Mouse (Mus musculus): ENCODE results near the gene Ctsh. TPM values are rescaled to one million over a fixed set of nuclear protein-coding genes. Genes with fewer than 3 reads are reported as not detected.

The Ctsh gene
- total RNA-seq (2021): 10 to 100 TPM; 13.7 to 16.0 TPM
- long read RNA-seq, experiment 1, transcript Ctsh-201 (12 exons, 1,617 nt): major isoform, 10 of 10 reads
- long read RNA-seq, experiment 1, partial matches to known transcripts: 0 of 10 reads
- long read RNA-seq, experiment 1, other reads (novel, unspliced or antisense): 0 of 10 reads
- long read RNA-seq, experiment 2, transcript Ctsh-201 (12 exons, 1,617 nt): major isoform, 12 of 13 reads
- long read RNA-seq, experiment 2, partial matches to known transcripts: 0 of 13 reads
- long read RNA-seq, experiment 2, other reads (novel, unspliced or antisense): 1 of 13 reads

DNA sequence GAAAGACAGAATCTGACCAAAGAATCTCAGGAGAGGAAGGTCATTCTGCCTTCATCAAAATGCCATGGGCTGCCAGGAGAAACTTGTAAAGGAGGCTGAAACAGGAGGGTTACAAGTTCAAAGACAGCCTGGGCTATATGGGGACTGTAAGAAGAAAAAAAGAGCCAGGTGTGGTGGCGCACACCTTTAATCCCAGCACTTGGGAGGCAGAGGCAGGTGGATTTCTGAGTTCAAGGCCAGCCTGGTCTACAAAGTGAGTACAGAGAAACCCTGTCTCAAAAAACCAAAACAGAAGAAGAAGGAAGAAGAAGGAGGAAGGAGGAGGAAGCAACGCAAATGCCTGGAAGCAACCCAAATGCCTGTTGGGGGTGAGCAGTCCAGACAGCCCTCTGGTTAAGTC, at the start of gene Ctsh:
TSS of gene Ctsh (plus strand) at position 301 of the 400 bp plus-strand sequence.
- peak within 1 kb of the TSS; percentile 50 for H3K4me3 ChIP-seq
- no peak for DNase-seq (ENCODE audit: low spot score in 2 of 2)
- peak within 1 kb of the TSS; percentile 68 for H3K27ac ChIP-seq
- TF ChIP-seq CTCF (conservative IDR thresholded peaks at IDR 0.05): no peak

DNA sequence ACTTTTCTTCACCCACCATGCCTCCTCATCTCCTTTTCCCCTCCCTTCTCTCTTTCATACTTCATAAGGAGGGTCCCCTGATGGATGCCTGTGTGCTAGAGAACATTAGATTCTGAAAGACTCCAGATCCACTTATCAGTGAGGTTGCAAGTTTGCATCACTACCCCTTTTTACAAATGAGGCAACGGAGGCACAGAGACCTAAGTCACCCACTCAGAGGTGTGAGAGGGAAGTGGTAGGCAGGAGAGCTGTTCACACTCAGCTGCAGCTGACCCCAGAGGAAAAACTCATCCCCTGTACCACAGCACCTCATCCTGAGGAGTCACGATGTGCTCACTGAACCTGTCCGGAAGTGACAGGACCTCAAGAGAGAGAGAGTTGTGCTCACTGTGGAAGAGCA, 47.5 kb upstream of the Ctsh start:
- no peak for DNase-seq (ENCODE audit: low spot score in 2 of 2)
- TF ChIP-seq CTCF (conservative IDR thresholded peaks at IDR 0.05): no peak
- H3K4me3 ChIP-seq: no peak overlapping the region
- no peak overlapping the region for H3K27ac ChIP-seq

DNA sequence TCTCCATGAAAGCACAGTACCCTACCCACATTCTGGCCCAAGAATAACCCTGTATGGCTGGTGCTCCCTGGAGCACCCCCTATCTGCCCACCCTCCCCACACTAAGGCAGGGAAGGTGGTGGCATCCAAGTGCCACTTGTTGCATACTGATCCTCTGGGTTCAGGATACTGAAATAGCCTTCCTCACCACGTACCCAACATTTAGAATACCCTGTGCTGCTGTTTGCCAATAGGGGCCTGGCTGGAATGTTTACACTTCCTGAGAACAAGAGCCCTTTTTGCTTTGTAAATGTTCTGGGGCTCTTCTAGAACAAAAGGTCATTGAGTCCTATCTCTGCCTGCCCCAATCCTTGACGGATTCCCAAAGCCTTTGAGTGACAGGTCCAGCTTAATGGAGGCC, 46.9 kb upstream of the Ctsh start:
- Histone ChIP-seq H3K27ac (no peak overlapping the region), H3K4me3 (no peak overlapping the region)
- no peak for DNase-seq (ENCODE audit: low spot score in 2 of 2)
- no peak for TF ChIP-seq CTCF (conservative IDR thresholded peaks at IDR 0.05)

DNA sequence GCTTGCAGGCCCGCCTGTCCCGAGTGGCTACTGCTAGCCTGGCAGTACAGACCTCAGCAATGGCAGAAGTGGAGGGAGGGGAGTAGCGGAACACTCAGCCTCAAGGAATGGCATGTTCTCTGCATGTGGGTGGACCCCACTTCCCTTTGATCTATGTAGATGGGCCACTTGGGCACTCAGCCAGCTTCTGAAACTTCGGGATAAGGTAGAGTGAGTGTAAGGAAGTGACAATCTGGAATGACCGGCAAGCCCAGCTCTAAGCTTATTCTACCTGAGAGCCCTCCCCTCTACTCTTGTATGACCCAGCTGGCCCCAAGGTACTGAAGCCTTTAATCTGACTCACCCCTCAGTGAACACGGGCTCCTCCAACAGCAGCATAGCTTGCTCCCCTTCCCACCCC, 45.8 kb upstream of the Ctsh start:
- no peak for TF ChIP-seq CTCF (conservative IDR thresholded peaks at IDR 0.05)
- no peak for DNase-seq (ENCODE audit: low spot score in 2 of 2)

DNA sequence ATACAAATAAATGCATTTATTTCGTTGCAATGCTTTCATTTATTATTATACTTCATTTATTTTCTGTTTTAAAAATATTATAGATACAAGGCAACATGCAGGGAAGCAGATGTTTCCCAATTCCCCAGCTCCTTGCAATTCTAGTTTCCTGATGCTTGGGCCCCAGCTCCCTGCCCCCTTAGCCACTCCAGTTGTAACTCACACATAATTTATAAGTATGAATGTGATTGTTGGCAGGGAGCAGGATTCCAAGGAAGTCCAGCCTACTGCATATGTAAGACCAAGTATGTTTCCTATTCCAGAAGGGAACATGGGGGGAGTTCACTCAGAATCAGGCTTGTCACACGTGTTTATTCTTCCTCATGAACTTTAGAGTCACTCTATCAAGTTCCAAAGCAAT, 42.1 kb upstream of the Ctsh start:
- no peak for TF ChIP-seq CTCF (conservative IDR thresholded peaks at IDR 0.05)
- no peak overlapping the region for H3K4me3 ChIP-seq
- DNase-seq (ENCODE audit: low spot score in 2 of 2): no peak
- no peak overlapping the region for H3K27ac ChIP-seq

More for the DNA sequence above, 45.8 kb upstream of the Ctsh start:
- H3K27ac ChIP-seq: no peak overlapping the region
- H3K4me3 ChIP-seq: no peak overlapping the region

DNA sequence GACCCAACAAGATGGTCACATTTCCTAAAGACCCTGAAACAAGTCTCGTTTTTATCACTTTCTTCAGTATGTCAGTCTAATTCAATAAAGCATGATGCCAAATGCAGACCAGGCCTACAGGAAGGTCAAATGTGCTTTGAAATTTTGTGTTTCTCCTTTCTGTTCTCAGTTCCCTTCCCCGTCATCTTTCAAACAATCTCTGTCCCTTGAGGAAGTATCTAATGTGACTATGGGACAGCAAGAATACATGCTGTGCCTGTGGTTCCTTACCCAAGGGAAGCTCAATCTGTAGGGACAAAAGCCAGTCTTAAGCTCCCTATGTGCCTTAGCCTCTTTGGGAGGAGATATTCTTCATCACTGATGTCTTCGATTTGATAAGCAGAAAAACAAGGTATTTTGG, 39.3 kb upstream of the Ctsh start:
- no peak overlapping the region for H3K4me3 ChIP-seq
- no peak overlapping the region for H3K27ac ChIP-seq
- no peak for TF ChIP-seq CTCF (conservative IDR thresholded peaks at IDR 0.05)
- DNase-seq (ENCODE audit: low spot score in 2 of 2): no peak

DNA sequence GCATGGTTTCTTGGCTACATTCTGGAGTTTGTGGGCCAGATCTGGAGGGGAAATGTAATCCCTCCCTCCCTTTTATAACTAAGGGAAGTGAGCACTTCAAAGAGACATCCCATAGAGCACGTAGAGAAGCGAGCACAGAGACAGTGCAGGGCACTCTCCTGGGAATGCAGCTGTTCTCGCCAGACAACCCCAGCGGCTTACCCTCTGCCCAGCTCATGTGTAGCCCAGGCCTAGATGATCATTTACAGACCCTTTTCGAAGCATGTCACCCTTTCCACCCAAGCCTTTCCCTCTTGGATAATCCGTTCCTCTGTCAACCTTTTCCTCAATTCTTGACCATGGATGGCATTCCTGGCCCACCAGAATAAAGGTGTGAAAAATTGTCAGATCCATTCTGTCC, 37.7 kb upstream of the Ctsh start:
- no peak for TF ChIP-seq CTCF (conservative IDR thresholded peaks at IDR 0.05)
- no peak for DNase-seq (ENCODE audit: low spot score in 2 of 2)

DNA sequence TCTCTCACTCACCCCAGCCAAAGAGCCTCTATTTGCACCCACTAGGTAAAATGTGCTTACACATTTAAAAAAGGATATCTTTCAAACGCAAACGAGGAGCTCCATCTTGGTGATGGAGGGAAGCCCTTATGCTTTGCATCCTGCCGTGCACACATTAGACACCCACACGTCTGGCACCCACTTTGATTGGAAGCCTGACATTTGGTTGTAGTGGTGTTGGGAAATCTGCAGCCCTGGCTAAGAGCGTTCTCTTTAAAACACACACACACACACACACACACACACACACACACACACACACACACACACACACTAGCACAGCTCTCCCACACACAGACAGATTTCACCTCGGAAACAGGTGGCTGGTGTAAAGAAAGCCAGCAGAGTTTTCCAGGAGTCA, 33.1 kb upstream of the Ctsh start:
- peak; percentile 72 to 77 for DNase-seq (ENCODE audit: low spot score in 2 of 2)
- Histone ChIP-seq H3K4me3 (no peak overlapping the region), H3K27ac (no peak overlapping the region)
- TF ChIP-seq CTCF (conservative IDR thresholded peaks at IDR 0.05): no peak

More for the DNA sequence above, 37.7 kb upstream of the Ctsh start:
- H3K4me3 ChIP-seq: no peak overlapping the region
- no peak overlapping the region for H3K27ac ChIP-seq

DNA sequence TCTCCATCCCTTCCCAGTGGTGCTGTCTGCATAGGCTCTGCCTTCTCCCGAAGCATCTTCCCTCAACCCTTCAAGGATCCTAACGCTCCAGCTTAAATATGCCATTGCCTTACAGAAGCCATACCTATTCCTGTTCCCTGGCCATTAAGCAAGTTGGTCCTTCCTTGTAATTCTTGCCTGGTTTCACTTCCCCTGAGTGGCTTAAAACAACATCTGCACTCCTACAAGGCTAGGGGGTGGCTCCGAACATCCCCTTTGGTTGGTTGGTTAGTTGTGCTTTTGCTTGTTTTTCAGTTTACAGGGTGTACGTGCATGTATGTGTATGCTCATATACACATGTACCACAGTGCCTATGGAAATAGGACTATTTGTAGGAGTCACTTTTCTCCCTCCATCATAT, 32.5 kb upstream of the Ctsh start:
- TF ChIP-seq CTCF (conservative IDR thresholded peaks at IDR 0.05): no peak
- H3K4me3 ChIP-seq: no peak overlapping the region
- H3K27ac ChIP-seq: no peak overlapping the region
- DNase-seq (ENCODE audit: low spot score in 2 of 2): no peak

DNA sequence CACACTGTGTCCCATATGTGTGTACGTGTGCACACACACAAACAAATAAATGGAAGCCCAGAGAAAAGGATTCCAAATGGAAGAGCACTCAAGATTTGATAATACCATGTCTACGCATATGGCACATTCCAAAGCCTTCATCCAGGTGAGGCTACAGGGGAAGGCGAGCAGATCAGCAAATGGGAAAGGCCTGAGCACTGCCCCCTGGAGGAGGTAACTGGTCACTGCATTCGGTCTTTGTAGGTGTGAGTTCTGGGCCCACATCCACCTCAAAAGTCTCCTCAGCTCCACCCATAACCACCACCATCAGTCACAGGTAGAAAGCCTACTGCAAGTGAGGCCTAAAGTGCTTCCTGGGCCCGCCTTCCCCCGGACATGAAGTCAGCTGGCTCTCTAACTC, 26.2 kb upstream of the Ctsh start:
- peak; percentile 60 for TF ChIP-seq CTCF (conservative IDR thresholded peaks at IDR 0.05)
- no peak overlapping the region for H3K27ac ChIP-seq
- DNase-seq (ENCODE audit: low spot score in 2 of 2): no peak
- H3K4me3 ChIP-seq: no peak overlapping the region

DNA sequence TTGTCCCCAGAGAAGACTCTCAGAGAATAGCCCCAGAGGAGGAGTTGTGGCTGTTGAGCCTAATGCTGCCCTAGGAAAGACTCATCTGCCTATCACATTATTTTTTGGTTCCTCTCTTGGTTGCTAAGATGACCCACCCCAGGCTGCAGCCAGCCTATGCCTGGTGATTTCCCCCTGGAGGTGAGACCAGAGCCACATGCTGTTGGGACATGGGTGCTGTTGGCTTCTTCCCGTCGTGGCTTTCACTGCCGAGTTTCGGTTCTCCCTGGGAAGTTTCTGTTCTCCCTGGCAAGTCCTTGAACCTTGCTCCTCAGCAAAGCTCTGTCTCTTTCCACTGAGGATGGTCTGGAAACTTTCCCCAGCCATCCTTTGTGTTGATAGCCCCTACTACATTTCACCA, 20.0 kb upstream of the Ctsh start:
- Histone ChIP-seq H3K4me3 (no peak overlapping the region), H3K27ac (no peak overlapping the region)
- no peak for TF ChIP-seq CTCF (conservative IDR thresholded peaks at IDR 0.05)
- DNase-seq (ENCODE audit: low spot score in 2 of 2): no peak

DNA sequence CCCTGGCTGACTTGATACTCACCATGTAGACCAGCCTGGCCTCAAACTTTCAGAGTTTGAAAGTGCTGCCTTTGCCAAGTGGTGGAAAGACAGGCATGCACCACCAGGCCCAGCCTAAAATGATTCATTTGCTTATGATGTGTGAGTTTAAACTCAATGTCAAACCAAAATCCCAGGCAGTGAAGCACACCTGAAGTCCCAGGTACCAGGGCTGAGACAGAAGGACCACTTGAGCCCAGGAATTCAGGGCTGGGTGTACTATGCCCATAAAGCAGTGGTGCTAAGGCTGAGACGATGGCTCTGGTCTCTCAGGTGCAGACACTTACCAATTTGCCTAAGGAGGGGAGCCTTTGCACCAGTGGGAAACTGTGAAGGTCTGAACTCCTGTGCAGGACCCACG, 18.8 kb upstream of the Ctsh start:
- no peak for TF ChIP-seq CTCF (conservative IDR thresholded peaks at IDR 0.05)
- DNase-seq (ENCODE audit: low spot score in 2 of 2): no peak
- no peak overlapping the region for H3K27ac ChIP-seq
- no peak overlapping the region for H3K4me3 ChIP-seq

DNA sequence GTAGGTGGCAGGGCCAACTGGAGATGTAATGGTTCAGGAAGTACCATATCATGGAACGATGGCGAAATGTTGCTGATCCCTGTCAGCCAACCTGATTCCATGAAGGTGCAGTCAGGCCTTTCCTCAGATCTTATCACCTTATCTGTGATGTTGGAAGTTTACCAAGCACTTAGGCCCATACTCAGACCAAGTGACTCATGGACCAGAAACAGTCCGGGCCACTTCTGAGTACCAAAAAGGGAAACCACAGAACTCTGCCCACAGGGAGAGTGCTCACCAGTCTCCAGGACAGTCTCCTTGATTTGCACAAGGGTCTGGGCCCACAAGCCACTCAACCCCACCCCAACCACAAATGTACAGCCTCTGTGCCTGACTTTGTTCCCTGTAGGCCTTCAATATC, 18.2 kb upstream of the Ctsh start:
- DNase-seq (ENCODE audit: low spot score in 2 of 2): no peak
- H3K27ac ChIP-seq: no peak overlapping the region
- TF ChIP-seq CTCF (conservative IDR thresholded peaks at IDR 0.05): no peak
- no peak overlapping the region for H3K4me3 ChIP-seq

DNA sequence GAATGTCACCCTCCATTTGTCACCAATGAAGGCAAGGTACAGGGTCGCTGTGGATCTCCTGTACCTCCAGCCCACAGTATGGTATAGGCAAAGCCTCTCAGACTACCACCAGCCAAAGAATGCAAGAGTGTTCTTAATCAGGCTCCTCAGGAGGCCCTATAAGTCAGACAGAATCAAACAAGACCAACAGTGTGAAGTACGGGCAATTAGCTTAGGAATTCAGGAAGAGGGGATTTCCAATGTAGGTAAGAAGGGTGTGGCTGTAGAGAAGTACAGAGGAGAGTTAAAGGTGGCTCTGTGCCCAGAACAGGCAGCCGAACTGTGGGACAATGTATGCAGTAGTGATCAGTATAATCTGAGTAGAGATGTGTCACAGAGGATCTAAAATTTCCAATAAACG, 17.6 kb upstream of the Ctsh start:
- no peak for DNase-seq (ENCODE audit: low spot score in 2 of 2)
- Histone ChIP-seq H3K27ac (no peak overlapping the region), H3K4me3 (no peak overlapping the region)
- TF ChIP-seq CTCF (conservative IDR thresholded peaks at IDR 0.05): no peak

Measured in layer of hippocampus, adult 2 months (tissue).